Mouse (Mus musculus) left cerebral cortex, adult 9 months (tissue): ENCODE measurements around the gene Slc8a3.

Experiments used
- DNase-seq, 2 experiments: peaks; one replicate each; pipeline ENCODE4 v3.0.0; 2022; ENCODE audit warnings: low spot score in 2 of 2

The Slc8a3 gene

GRCm38 (mm10) chr12:81186081-81186480 is 146.9 kb downstream of the Slc8a3 start:
- peak; percentile 28 to 72 for DNase-seq

GRCm38 (mm10) chr12:81184967-81185366 is 148.0 kb downstream of the Slc8a3 start:
- no peak for DNase-seq

GRCm38 (mm10) chr12:81182073-81182472 is 150.9 kb downstream of the Slc8a3 start:
- DNase-seq, result peak in 1 of 2 experiments; percentile 68

GRCm38 (mm10) chr12:81175252-81175651 is 157.7 kb downstream of the Slc8a3 start:
- no peak for DNase-seq

- DNase-seq, result no peak
These were observed 159.1 kb downstream of the Slc8a3 start for GRCm38 (mm10) chr12:81173893-81174292.

- no peak for DNase-seq
These were observed 160.0 kb downstream of the Slc8a3 start for GRCm38 (mm10) chr12:81173011-81173410.

- DNase-seq, result no peak
These were observed 162.9 kb downstream of the Slc8a3 start for GRCm38 (mm10) chr12:81170076-81170475.

- no peak for DNase-seq
These were observed 164.5 kb downstream of the Slc8a3 start for GRCm38 (mm10) chr12:81168494-81168893.

- no peak for DNase-seq
These were observed 164.9 kb downstream of the Slc8a3 start for GRCm38 (mm10) chr12:81168031-81168430.

- no peak for DNase-seq
These were observed 165.8 kb downstream of the Slc8a3 start for GRCm38 (mm10) chr12:81167142-81167541.

- no peak for DNase-seq
These were observed 166.4 kb downstream of the Slc8a3 start for GRCm38 (mm10) chr12:81166615-81167014.

- no peak for DNase-seq
These were observed 166.9 kb downstream of the Slc8a3 start for GRCm38 (mm10) chr12:81166092-81166491.

GRCm38 (mm10) chr12:81163566-81163965 is 169.4 kb downstream of the Slc8a3 start:
- no peak for DNase-seq

- no peak for DNase-seq
These were observed 169.8 kb downstream of the Slc8a3 start for GRCm38 (mm10) chr12:81163131-81163530.

GRCm38 (mm10) chr12:81161282-81161681 is 171.7 kb downstream of the Slc8a3 start:
- DNase-seq, result no peak

GRCm38 (mm10) chr12:81160831-81161230 is 172.1 kb downstream of the Slc8a3 start:
- DNase-seq, result peak in 1 of 2 experiments; percentile 34

GRCm38 (mm10) chr12:81160425-81160824 is 172.6 kb downstream of the Slc8a3 start:
- no peak for DNase-seq

GRCm38 (mm10) chr12:81159947-81160346 is 173.0 kb downstream of the Slc8a3 start:
- DNase-seq, result no peak

- no peak for DNase-seq
These were observed 176.1 kb downstream of the Slc8a3 start for GRCm38 (mm10) chr12:81156841-81157240.

GRCm38 (mm10) chr12:81155675-81156074 is 177.3 kb downstream of the Slc8a3 start:
- DNase-seq, result no peak

- no peak for DNase-seq
These were observed 180.9 kb downstream of the Slc8a3 start for GRCm38 (mm10) chr12:81152082-81152481.

- DNase-seq, result no peak
These were observed 182.1 kb downstream of the Slc8a3 start for GRCm38 (mm10) chr12:81150917-81151316.

- no peak for DNase-seq
These were observed 185.0 kb downstream of the Slc8a3 start for GRCm38 (mm10) chr12:81147956-81148355.
